In the genomic region with DNA sequence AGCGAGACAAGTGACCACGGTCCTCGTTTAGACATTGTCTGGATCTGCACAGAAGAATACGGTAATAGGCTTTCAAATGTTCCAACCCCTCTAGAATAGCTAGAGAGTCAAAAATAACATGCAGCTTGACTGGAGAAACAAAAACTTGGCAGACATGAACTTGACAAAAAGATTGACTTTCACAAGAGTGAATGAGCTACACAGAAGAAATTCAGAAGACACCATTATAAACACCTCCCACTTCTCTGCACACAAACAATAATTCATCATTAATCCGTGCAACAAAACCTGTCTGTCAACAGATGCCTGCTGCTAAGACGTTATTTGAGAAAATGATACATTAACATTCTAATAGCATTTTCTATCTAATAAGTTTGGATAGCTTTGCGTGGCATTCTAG, we compare ENCODE assay signal across 31 mouse cellular contexts. TPM values are rescaled to one million over a fixed set of nuclear protein-coding genes. Genes with fewer than 3 reads are reported as not detected.
DNase-seq lines count a peak whose midpoint lies in the region; ATAC-seq and TF ChIP-seq lines count a peak whose summit lies in the region.
"Had no signal": no experiment of that assay in that cellular context is flagged by ENCODE, and none has a peak within 500 bp of the region (broad histone marks: within the 10 kb centered on the region; RNA-seq: fewer than 3 reads in every experiment).

No protein-coding gene starts in this region.

- peaks cover 6% of the 10 kb centered on the region for H3K4me1 ChIP-seq in forebrain, postnatal 0 days (ENCODE audit: insufficient read depth)
- peaks cover 12% of the 10 kb centered on the region; the same call in 1 of the 2 replicates for H3K4me1 ChIP-seq in forebrain, embryonic 15.5 days
- peaks cover 3% of the 10 kb centered on the region for H3K4me1 ChIP-seq in midbrain, embryonic 11.5 days (ENCODE audit: control insufficient read depth, insufficient read depth, low read length)
- peaks cover 29% of the 10 kb centered on the region for H3K4me1 ChIP-seq in midbrain, embryonic 10.5 days
- H3K4me1 ChIP-seq in embryonic facial prominence, embryonic 15.5 days: peaks cover 41% of the 10 kb centered on the region

- no peak for TF ChIP-seq CTCF in forebrain, postnatal 0 days (IDR thresholded peaks at IDR 0.05; ENCODE audit: low read depth)

- no peaks in the 10 kb centered on the region for H3K27me3 ChIP-seq in forebrain, postnatal 0 days (ENCODE audit: insufficient read depth, low read length)
- H3K27me3 ChIP-seq in forebrain, embryonic 15.5 days: no peaks in the 10 kb centered on the region
- no peaks in the 10 kb centered on the region for H3K27me3 ChIP-seq in midbrain, embryonic 11.5 days (ENCODE audit: control insufficient read depth, insufficient read depth, low read length)
- H3K27me3 ChIP-seq in midbrain, embryonic 10.5 days (ENCODE audit: low read depth, poor library complexity, severe bottlenecking): no peaks in the 10 kb centered on the region
- H3K27me3 ChIP-seq in embryonic facial prominence, embryonic 15.5 days: no peaks in the 10 kb centered on the region
- H3K27me3 ChIP-seq: embryonic facial prominence, embryonic 13.5 days; forebrain, embryonic 12.5 days; heart, embryonic 12.5 days; heart, embryonic 15.5 days; hindbrain, embryonic 13.5 days; intestine, embryonic 15.5 days had no signal

- whole genome bisulfite sequencing in forebrain, postnatal 0 days: 30% methylated on average over 7 of the region's 7 CpGs
- 33% methylated on average over 7 of the region's 7 CpGs for WGBS in forebrain, embryonic 15.5 days
- 80% methylated on average over 7 of the region's 7 CpGs for WGBS in midbrain, embryonic 11.5 days
- WGBS in midbrain, embryonic 10.5 days: 90% methylated on average over 7 of the region's 7 CpGs
- 49% methylated on average over 7 of the region's 7 CpGs for WGBS in embryonic facial prominence, embryonic 15.5 days

- H3K9me3 ChIP-seq in forebrain, postnatal 0 days (ENCODE audit: low read length): no peaks in the 10 kb centered on the region
- no peaks in the 10 kb centered on the region for H3K9me3 ChIP-seq in forebrain, embryonic 15.5 days
- no peaks in the 10 kb centered on the region for H3K9me3 ChIP-seq in midbrain, embryonic 11.5 days (ENCODE audit: control insufficient read depth, low read length)
- no peaks in the 10 kb centered on the region for H3K9me3 ChIP-seq in midbrain, embryonic 10.5 days (replicated peaks)
- no peaks in the 10 kb centered on the region for H3K9me3 ChIP-seq in embryonic facial prominence, embryonic 15.5 days (replicated peaks)
- H3K9me3 ChIP-seq: embryonic facial prominence, embryonic 13.5 days; forebrain, embryonic 12.5 days; heart, embryonic 12.5 days; heart, embryonic 15.5 days; hindbrain, embryonic 10.5 days; hindbrain, embryonic 13.5 days; intestine, embryonic 15.5 days had no signal

- no peak for DNase-seq in forebrain, postnatal 0 days
- peak; percentile 59 for DNase-seq in midbrain, embryonic 11.5 days (ENCODE audit: low spot score, missing footprints)
- no peak for DNase-seq in midbrain, embryonic 10.5 days (ENCODE audit: low spot score)
- peak; percentile 16 for DNase-seq in telencephalon, adult 2 months (ENCODE audit: low read depth, low spot score)
- DNase-seq in T-cell, adult 2 months (ENCODE audit: low spot score): no peak
- DNase-seq in frontal cortex, postnatal 10 days (ENCODE audit: low spot score in 2 of 2): no peak
- DNase-seq: adrenal gland, adult 2 months; adrenal gland, postnatal 25 days; B cell, adult 2 months; cerebellum, adult 11 months; cerebellum, adult 2 months; cerebellum, adult 9-11 months; cerebellum, postnatal 25 days; gastrocnemius, postnatal 25 days; heart, adult 18-20 months; heart, postnatal 10 days; heart, postnatal 36 days; kidney, adult 11 months had no signal

- no peak overlapping the region for H3K9ac ChIP-seq in forebrain, postnatal 0 days
- no peak overlapping the region for H3K9ac ChIP-seq in forebrain, embryonic 15.5 days (replicated peaks)
- no peak overlapping the region for H3K9ac ChIP-seq in midbrain, embryonic 11.5 days (ENCODE audit: low read length)
- H3K9ac ChIP-seq in embryonic facial prominence, embryonic 15.5 days: no peak overlapping the region
- H3K9ac ChIP-seq: embryonic facial prominence, embryonic 13.5 days; forebrain, embryonic 12.5 days; heart, embryonic 12.5 days; heart, embryonic 15.5 days; hindbrain, embryonic 13.5 days; intestine, embryonic 15.5 days had no signal

- no peak overlapping the region for H3K4me3 ChIP-seq in forebrain, postnatal 0 days (ENCODE audit: low read depth, low read length)
- H3K4me3 ChIP-seq in forebrain, embryonic 15.5 days: no peak overlapping the region
- H3K4me3 ChIP-seq in midbrain, embryonic 11.5 days (ENCODE audit: low read depth, low read length): no peak overlapping the region
- no peak overlapping the region for H3K4me3 ChIP-seq in midbrain, embryonic 10.5 days
- H3K4me3 ChIP-seq in embryonic facial prominence, embryonic 15.5 days (replicated peaks): no peak overlapping the region
- H3K4me3 ChIP-seq: embryonic facial prominence, embryonic 13.5 days; erythroblast, embryonic 14.5 days; forebrain, embryonic 12.5 days; heart, embryonic 12.5 days; heart, embryonic 15.5 days; hindbrain, embryonic 10.5 days; hindbrain, embryonic 13.5 days; intestine, embryonic 15.5 days had no signal

- peak; percentile 18; the same call in 1 of the 2 replicates for ATAC-seq in forebrain, postnatal 0 days
- ATAC-seq in forebrain, embryonic 15.5 days (replicated peaks): no peak
- no peak for ATAC-seq in midbrain, embryonic 11.5 days (ENCODE audit: low FRiP score)
- no peak for ATAC-seq in embryonic facial prominence, embryonic 15.5 days (ENCODE audit: insufficient number of reproducible peaks, low FRiP score, low TSS enrichment, low read depth)
- ATAC-seq: forebrain, embryonic 16.5 days; hindbrain, embryonic 16.5 days; intestine, embryonic 15.5 days had no signal

- no peaks in the 10 kb centered on the region for H3K36me3 ChIP-seq in forebrain, postnatal 0 days (ENCODE audit: insufficient read depth)
- no peaks in the 10 kb centered on the region for H3K36me3 ChIP-seq in forebrain, embryonic 15.5 days
- H3K36me3 ChIP-seq in midbrain, embryonic 11.5 days (ENCODE audit: control insufficient read depth, insufficient read depth, low read length): no peaks in the 10 kb centered on the region
- no peaks in the 10 kb centered on the region for H3K36me3 ChIP-seq in midbrain, embryonic 10.5 days
- no peaks in the 10 kb centered on the region for H3K36me3 ChIP-seq in embryonic facial prominence, embryonic 15.5 days
- H3K36me3 ChIP-seq: embryonic facial prominence, embryonic 13.5 days; forebrain, embryonic 12.5 days; heart, embryonic 12.5 days; heart, embryonic 15.5 days; hindbrain, embryonic 10.5 days; hindbrain, embryonic 13.5 days; intestine, embryonic 15.5 days had no signal

- no peak overlapping the region for H3K27ac ChIP-seq in forebrain, postnatal 0 days (ENCODE audit: low read depth, low read length)
- no peak overlapping the region for H3K27ac ChIP-seq in forebrain, embryonic 15.5 days (replicated peaks)
- H3K27ac ChIP-seq in midbrain, embryonic 11.5 days (ENCODE audit: low read depth, low read length): no peak overlapping the region
- no peak overlapping the region for H3K27ac ChIP-seq in midbrain, embryonic 10.5 days (replicated peaks)
- peak overlapping the region; percentile 0 for H3K27ac ChIP-seq in embryonic facial prominence, embryonic 15.5 days (replicated peaks)
- H3K27ac ChIP-seq: forebrain, embryonic 12.5 days; heart, embryonic 15.5 days; hindbrain, embryonic 10.5 days; hindbrain, embryonic 13.5 days; intestine, embryonic 15.5 days had no signal

- H3K4me2 ChIP-seq in forebrain, postnatal 0 days (ENCODE audit: low read depth): no peak overlapping the region
- no peak overlapping the region for H3K4me2 ChIP-seq in forebrain, embryonic 15.5 days (replicated peaks)
- no peak overlapping the region for H3K4me2 ChIP-seq in midbrain, embryonic 11.5 days
- H3K4me2 ChIP-seq in embryonic facial prominence, embryonic 15.5 days (replicated peaks): no peak overlapping the region
- H3K4me2 ChIP-seq: embryonic facial prominence, embryonic 13.5 days; forebrain, embryonic 12.5 days; heart, embryonic 12.5 days; heart, embryonic 15.5 days; hindbrain, embryonic 13.5 days; intestine, embryonic 15.5 days had no signal

RNA-seq across cellular contexts. Expression of a gene that starts 30.4 kb away (rescaled TPM):
- 28.4 and 80.6 TPM in 2 replicates for total RNA-seq in forebrain, postnatal 0 days (2014; rRNA removed)
- polyA plus RNA-seq in forebrain, postnatal 0 days (2015; fragmentation: Nextera tagmentation; extraction: Ambion mirVana): 60.0 and 67.8 TPM in 2 replicates
- 6.7 and 8.9 TPM in 2 replicates for polyA plus RNA-seq in forebrain, embryonic 15.5 days (2015; fragmentation: Nextera tagmentation; extraction: Ambion mirVana)
- polyA plus RNA-seq in midbrain, embryonic 11.5 days (2014; fragmentation: Nextera tagmentation; extraction: Ambion mirVana): 6.8 and 8.2 TPM in 2 replicates
- 2.9 and 4.0 TPM in 2 replicates for polyA plus RNA-seq in midbrain, embryonic 10.5 days (2016; fragmentation: Nextera tagmentation; extraction: Ambion mirVana)
- 431 and 448 TPM in 2 replicates for polyA plus RNA-seq in embryonic facial prominence, embryonic 15.5 days (2015; fragmentation: Nextera tagmentation; extraction: Ambion mirVana)
- polyA plus RNA-seq: erythroblast, embryonic 14.5 days had no signal

RNA-seq across cellular contexts. Expression of a gene that starts 54.7 kb away (rescaled TPM):
- total RNA-seq in forebrain, postnatal 0 days (2014; rRNA removed): 19.8 and 25.4 TPM in 2 replicates
- polyA plus RNA-seq in forebrain, postnatal 0 days (2015; fragmentation: Nextera tagmentation; extraction: Ambion mirVana): 4.0 and 6.2 TPM in 2 replicates
- polyA plus RNA-seq in forebrain, embryonic 15.5 days (2015; fragmentation: Nextera tagmentation; extraction: Ambion mirVana): 8.2 TPM in 2 replicates
- 10.3 and 11.2 TPM in 2 replicates for polyA plus RNA-seq in midbrain, embryonic 11.5 days (2014; fragmentation: Nextera tagmentation; extraction: Ambion mirVana)
- 7.1 and 8.5 TPM in 2 replicates for polyA plus RNA-seq in midbrain, embryonic 10.5 days (2016; fragmentation: Nextera tagmentation; extraction: Ambion mirVana)
- polyA plus RNA-seq in embryonic facial prominence, embryonic 15.5 days (2015; fragmentation: Nextera tagmentation; extraction: Ambion mirVana): 18.4 and 19.9 TPM in 2 replicates
- total RNA-seq: MEL had no signal
- polyA plus RNA-seq: erythroblast, embryonic 14.5 days had no signal

Comparison
In these comparisons a context has a peak if more than half of its experiments do, and no peak if none do; other contexts are left out.
1. DNase-seq: peak in midbrain, embryonic 11.5 days (single experiment) and telencephalon, adult 2 months (single experiment); none in forebrain, postnatal 0 days (single experiment), midbrain, embryonic 10.5 days (single experiment), T-cell, adult 2 months (single experiment) and frontal cortex, postnatal 10 days (0 of 2).